In genomic region chr8:94385506-94386213, GRCm38 (mm10) we compare ENCODE assay signal across 8 mouse cellular contexts. TPM values are rescaled to one million over a fixed set of nuclear protein-coding genes. Genes with fewer than 3 reads are reported as not detected.
DNase-seq lines count a peak whose midpoint lies in the region; ATAC-seq and TF ChIP-seq lines count a peak whose summit lies in the region.

No protein-coding gene starts in this region.

- WGBS in embryonic facial prominence, embryonic 11.5 days: 28% methylated on average over 20 of the region's 20 CpGs
- 23% methylated on average over 20 of the region's 20 CpGs for WGBS in hindbrain, embryonic 15.5 days
- whole genome bisulfite sequencing in midbrain, embryonic 16.5 days: 25% methylated on average over 20 of the region's 20 CpGs

- H3K27me3 ChIP-seq in embryonic facial prominence, embryonic 11.5 days (ENCODE audit: control insufficient read depth, insufficient read depth, low read length): no peaks in the 10 kb centered on the region
- no peaks in the 10 kb centered on the region for H3K27me3 ChIP-seq in hindbrain, embryonic 15.5 days
- no peaks in the 10 kb centered on the region for H3K27me3 ChIP-seq in midbrain, embryonic 16.5 days (ENCODE audit: control insufficient read depth, insufficient read depth, low read depth, low read length)

- H3K9ac ChIP-seq in embryonic facial prominence, embryonic 11.5 days (replicated peaks; ENCODE audit: low read length): peak overlapping the region; percentile 69
- H3K9ac ChIP-seq in hindbrain, embryonic 15.5 days: peak overlapping the region; percentile 81
- peak overlapping the region; percentile 98 for H3K9ac ChIP-seq in midbrain, embryonic 16.5 days (ENCODE audit: low read depth, low read length)

- H3K4me1 ChIP-seq in embryonic facial prominence, embryonic 11.5 days (ENCODE audit: control insufficient read depth, insufficient read depth, low read length): no peaks in the 10 kb centered on the region
- peaks cover 22% of the 10 kb centered on the region for H3K4me1 ChIP-seq in hindbrain, embryonic 15.5 days (replicated peaks)
- H3K4me1 ChIP-seq in midbrain, embryonic 16.5 days (ENCODE audit: control insufficient read depth, insufficient read depth, low read length): peaks cover 15% of the 10 kb centered on the region

- H3K9me3 ChIP-seq in embryonic facial prominence, embryonic 11.5 days (replicated peaks; ENCODE audit: control insufficient read depth, low read length): no peaks in the 10 kb centered on the region
- no peaks in the 10 kb centered on the region for H3K9me3 ChIP-seq in hindbrain, embryonic 15.5 days
- H3K9me3 ChIP-seq in midbrain, embryonic 16.5 days (replicated peaks; ENCODE audit: control insufficient read depth, low read length, poor library complexity, severe bottlenecking): no peaks in the 10 kb centered on the region

- H3K4me3 ChIP-seq in layer of hippocampus, adult 2 months: peak overlapping the region; percentile 94
- peak overlapping the region; percentile 71 for H3K4me3 ChIP-seq in embryonic facial prominence, embryonic 11.5 days (ENCODE audit: low read depth, low read length)
- H3K4me3 ChIP-seq in hindbrain, embryonic 15.5 days: peak overlapping the region; percentile 74
- peak overlapping the region; percentile 95 for H3K4me3 ChIP-seq in midbrain, embryonic 16.5 days (ENCODE audit: low read depth, low read length)

- no peaks in the 10 kb centered on the region; the same call in 1 of the 2 replicates for H3K36me3 ChIP-seq in embryonic facial prominence, embryonic 11.5 days (replicated peaks; ENCODE audit: control insufficient read depth, insufficient read depth, low read depth, low read length)
- peaks cover 14% of the 10 kb centered on the region for H3K36me3 ChIP-seq in hindbrain, embryonic 15.5 days
- H3K36me3 ChIP-seq in midbrain, embryonic 16.5 days (ENCODE audit: control insufficient read depth, insufficient read depth, low read length): peaks cover 10% of the 10 kb centered on the region

- H3K27ac ChIP-seq in layer of hippocampus, adult 2 months: peak overlapping the region; percentile 100
- no peak overlapping the region for H3K27ac ChIP-seq in embryonic facial prominence, embryonic 11.5 days (replicated peaks; ENCODE audit: low read depth, low read length)
- peak overlapping the region; percentile 94 for H3K27ac ChIP-seq in hindbrain, embryonic 15.5 days (replicated peaks)
- peak overlapping the region; percentile 98 for H3K27ac ChIP-seq in midbrain, embryonic 16.5 days (ENCODE audit: low read length)

- TF ChIP-seq CTCF in layer of hippocampus, adult 2 months (conservative IDR thresholded peaks at IDR 0.05): no peak

- H3K4me2 ChIP-seq in embryonic facial prominence, embryonic 11.5 days (ENCODE audit: low read depth, low read length): peak overlapping the region; percentile 89
- H3K4me2 ChIP-seq in hindbrain, embryonic 15.5 days: peak overlapping the region; percentile 80
- peak overlapping the region; percentile 86 for H3K4me2 ChIP-seq in midbrain, embryonic 16.5 days (ENCODE audit: low read length)

- no peak for DNase-seq in layer of hippocampus, adult 2 months (ENCODE audit: low spot score in 2 of 2)
- DNase-seq in layer of hippocampus, adult 9-10 months (ENCODE audit: low spot score): no peak
- DNase-seq in embryonic facial prominence, embryonic 11.5 days (ENCODE audit: low spot score): no peak
- DNase-seq in ovary, adult 18-20 months (ENCODE audit: low spot score): no peak
- DNase-seq in adrenal gland, postnatal 14 days: no peak
- no peak for DNase-seq in urinary bladder, postnatal 10 days (ENCODE audit: low spot score)

- no peak; the same call in 1 of the 2 replicates for ATAC-seq in embryonic facial prominence, embryonic 11.5 days (replicated peaks; ENCODE audit: insufficient number of reproducible peaks, low FRiP score, low TSS enrichment, low read depth)
- peak; percentile 44; the same call in 1 of the 2 replicates for ATAC-seq in hindbrain, embryonic 15.5 days (ENCODE audit: low FRiP score, low read depth)
- ATAC-seq in midbrain, embryonic 16.5 days: peak; percentile 47; the same call in 1 of the 2 replicates

RNA-seq across cellular contexts. Expression of gene Herpud1, which starts 0.6 kb away (rescaled TPM):
- total RNA-seq in layer of hippocampus, adult 2 months (2021): 10 to 100 TPM; 54.4 to 57.3 TPM
- polyA plus RNA-seq in embryonic facial prominence, embryonic 11.5 days (2014; fragmentation: Nextera tagmentation; extraction: Ambion mirVana): 54.6 and 54.8 TPM in 2 replicates
- 72.2 and 73.2 TPM in 2 replicates for polyA plus RNA-seq in hindbrain, embryonic 15.5 days (2015; fragmentation: Nextera tagmentation; extraction: Ambion mirVana)
- 72.3 and 82.7 TPM in 2 replicates for polyA plus RNA-seq in midbrain, embryonic 16.5 days (2015; fragmentation: Nextera tagmentation; extraction: Ambion mirVana)
- 112 and 114 TPM in 2 replicates for total RNA-seq in adrenal gland, postnatal 14 days (2021)

RNA-seq across cellular contexts. Expression of gene Nlrc5, which starts 48.5 kb away (rescaled TPM):
- total RNA-seq in layer of hippocampus, adult 2 months (2021): 1 to 10 TPM in 1 of 2 experiments, under 1 TPM in 1; 0.54 to 1.4 TPM
- 0.08 and 0.14 TPM in 2 replicates for polyA plus RNA-seq in embryonic facial prominence, embryonic 11.5 days (2014; fragmentation: Nextera tagmentation; extraction: Ambion mirVana)
- polyA plus RNA-seq in hindbrain, embryonic 15.5 days (2015; fragmentation: Nextera tagmentation; extraction: Ambion mirVana): 0.29 and 0.85 TPM in 2 replicates
- polyA plus RNA-seq in midbrain, embryonic 16.5 days (2015; fragmentation: Nextera tagmentation; extraction: Ambion mirVana): 0.49 and 0.77 TPM in 2 replicates
- 2.0 and 9.7 TPM in 2 replicates for total RNA-seq in adrenal gland, postnatal 14 days (2021)

RNA-seq across cellular contexts. Expression of gene Slc12a3, which starts 56.7 kb away (rescaled TPM):
- total RNA-seq in layer of hippocampus, adult 2 months (2021): 1 to 10 TPM in 1 of 2 experiments, under 1 TPM in 1; 0.54 to 1.0 TPM
- not detected in 2 replicates for polyA plus RNA-seq in embryonic facial prominence, embryonic 11.5 days (2014; fragmentation: Nextera tagmentation; extraction: Ambion mirVana)
- polyA plus RNA-seq in hindbrain, embryonic 15.5 days (2015; fragmentation: Nextera tagmentation; extraction: Ambion mirVana): 0.08 and 0.14 TPM in 2 replicates
- 0.09 TPM in 1 of 2 replicates, not detected in the other for polyA plus RNA-seq in midbrain, embryonic 16.5 days (2015; fragmentation: Nextera tagmentation; extraction: Ambion mirVana)
- total RNA-seq in adrenal gland, postnatal 14 days (2021): 0.11 and 0.19 TPM in 2 replicates
